Mouse (Mus musculus): ENCODE measurements around the gene Twf2.

DNA sequence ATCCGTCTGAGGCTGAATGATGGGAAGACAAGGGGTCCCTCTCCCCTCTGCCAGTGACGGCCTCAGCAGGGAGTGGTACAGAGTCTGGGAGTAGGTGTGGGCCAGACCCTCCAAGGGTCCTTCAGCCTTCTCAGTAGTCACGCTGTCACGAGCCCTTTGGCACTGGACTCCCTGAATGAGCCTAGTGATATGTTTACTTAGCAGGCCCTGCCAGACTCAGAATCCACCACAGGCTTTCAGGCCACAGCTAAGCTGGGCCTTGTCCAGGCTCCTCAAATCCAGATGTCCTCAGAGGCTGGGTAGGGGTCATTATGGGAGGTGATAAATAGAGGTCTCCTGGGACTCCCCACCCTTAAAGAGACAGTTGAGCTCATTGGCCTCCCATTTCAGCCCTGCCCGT, 5.3 kb downstream of the Twf2 start:
- TF ChIP-seq POLR2A (IDR thresholded peaks at IDR 0.05; ENCODE audit: extremely low read depth, insufficient read depth, low read length) (no peak), CTCF (IDR thresholded peaks at IDR 0.05; ENCODE audit: low read depth, low read length) (no peak)

All from liver, adult 2 months (tissue).